Mouse (Mus musculus): ENCODE data around the gene Npepl1.
A peak's percentile ranks its signal among the peaks of the same experiment; 100 is the strongest.

Gene Npepl1

GRCm38 (mm10) chr2:174109991-174110782 lies at the start of gene Npepl1:
Npepl1 (plus strand) TSS chr2:174110349.
- DNase-seq (ENCODE audit: low read depth) = no peak

- DNase-seq (ENCODE audit: low read depth) = no peak
Observed at GRCm38 (mm10) chr2:174061219-174061618, 48.9 kb upstream of the Npepl1 start.

- DNase-seq (ENCODE audit: low read depth) = peak; percentile 25
Observed at GRCm38 (mm10) chr2:174063074-174063473, 47.1 kb upstream of the Npepl1 start.

- peak; percentile 64 for DNase-seq (ENCODE audit: low read depth)
Observed at GRCm38 (mm10) chr2:174063527-174064211, 46.5 kb upstream of the Npepl1 start.

- peak; percentile 13 for DNase-seq (ENCODE audit: low read depth)
Observed at GRCm38 (mm10) chr2:174067793-174068419, 42.2 kb upstream of the Npepl1 start.

GRCm38 (mm10) chr2:174069532-174070049 lies 40.6 kb upstream of the Npepl1 start:
- peak; percentile 35 for DNase-seq (ENCODE audit: low read depth)

- DNase-seq (ENCODE audit: low read depth) = peak; percentile 84
Observed at GRCm38 (mm10) chr2:174071406-174071805, 38.7 kb upstream of the Npepl1 start.

GRCm38 (mm10) chr2:174073156-174073790 lies 36.9 kb upstream of the Npepl1 start:
- DNase-seq (ENCODE audit: low read depth) = peak; percentile 78

- DNase-seq (ENCODE audit: low read depth) = no peak
Observed at GRCm38 (mm10) chr2:174074621-174075020, 35.5 kb upstream of the Npepl1 start.

- DNase-seq (ENCODE audit: low read depth) = no peak
Observed at GRCm38 (mm10) chr2:174075072-174075570, 35.0 kb upstream of the Npepl1 start.

GRCm38 (mm10) chr2:174075673-174076432 lies 34.3 kb upstream of the Npepl1 start, which contains the start of gene Stx16:
Stx16 (plus strand) TSS chr2:174076308.
- DNase-seq (ENCODE audit: low read depth) = peak; percentile 97

- no peak for DNase-seq (ENCODE audit: low read depth)
Observed at GRCm38 (mm10) chr2:174076433-174076824, 33.7 kb upstream of the Npepl1 start.

- peak; percentile 60 for DNase-seq (ENCODE audit: low read depth)
Observed at GRCm38 (mm10) chr2:174077004-174077695, 33.0 kb upstream of the Npepl1 start.

- DNase-seq (ENCODE audit: low read depth) = peak; percentile 25
Observed at GRCm38 (mm10) chr2:174077776-174078338, 32.3 kb upstream of the Npepl1 start.

GRCm38 (mm10) chr2:174081833-174082232 lies 28.3 kb upstream of the Npepl1 start:
- DNase-seq (ENCODE audit: low read depth) = no peak

GRCm38 (mm10) chr2:174082380-174082918 lies 27.7 kb upstream of the Npepl1 start:
- no peak for DNase-seq (ENCODE audit: low read depth)

- DNase-seq (ENCODE audit: low read depth) = no peak
Observed at GRCm38 (mm10) chr2:174095086-174095485, 15.1 kb upstream of the Npepl1 start.

- DNase-seq (ENCODE audit: low read depth) = no peak
Observed at GRCm38 (mm10) chr2:174102399-174102798, 7.8 kb upstream of the Npepl1 start.

GRCm38 (mm10) chr2:174103527-174103926 lies 6.6 kb upstream of the Npepl1 start:
- peak; percentile 40 for DNase-seq (ENCODE audit: low read depth)

- DNase-seq (ENCODE audit: low read depth) = no peak
Observed at GRCm38 (mm10) chr2:174107375-174107774, 2.8 kb upstream of the Npepl1 start.

Measured in NIH3T3 (cell line).